Mouse (Mus musculus): ENCODE results near the gene Pik3cg.

Gene Pik3cg

DNA sequence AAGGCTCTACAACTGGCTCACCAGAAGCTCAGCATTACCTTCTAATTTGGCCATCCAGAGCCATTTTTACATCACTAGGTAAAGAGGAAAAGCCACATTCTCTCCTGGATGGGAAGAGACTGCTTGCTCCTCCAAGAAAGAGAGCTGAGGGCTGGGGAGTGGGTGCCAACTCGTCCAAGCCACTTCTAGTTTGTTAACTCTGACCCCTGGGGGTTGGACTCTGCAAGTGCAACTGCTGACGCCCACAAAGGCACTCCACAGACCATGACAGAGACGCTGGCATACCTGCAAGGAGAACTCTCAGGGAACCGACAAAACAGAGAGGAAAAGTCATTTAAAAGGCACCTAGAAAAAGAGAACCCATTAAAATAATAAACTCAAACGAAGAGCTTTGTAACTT lies 63.9 kb downstream of the Pik3cg start:
- peak; percentile 62 for DNase-seq (ENCODE audit: low read depth, low spot score)

GRCm38 (mm10) chr12:32143782-32144181 lies 64.7 kb downstream of the Pik3cg start:
- DNase-seq (ENCODE audit: low read depth, low spot score) = no peak

- DNase-seq (ENCODE audit: low read depth, low spot score) = no peak
Measured at GRCm38 (mm10) chr12:32143151-32143550, 65.3 kb downstream of the Pik3cg start.

GRCm38 (mm10) chr12:32141766-32142165 lies 66.7 kb downstream of the Pik3cg start:
- DNase-seq (ENCODE audit: low read depth, low spot score) = no peak

GRCm38 (mm10) chr12:32138831-32139230 lies 69.6 kb downstream of the Pik3cg start:
- no peak for DNase-seq (ENCODE audit: low read depth, low spot score)

DNA sequence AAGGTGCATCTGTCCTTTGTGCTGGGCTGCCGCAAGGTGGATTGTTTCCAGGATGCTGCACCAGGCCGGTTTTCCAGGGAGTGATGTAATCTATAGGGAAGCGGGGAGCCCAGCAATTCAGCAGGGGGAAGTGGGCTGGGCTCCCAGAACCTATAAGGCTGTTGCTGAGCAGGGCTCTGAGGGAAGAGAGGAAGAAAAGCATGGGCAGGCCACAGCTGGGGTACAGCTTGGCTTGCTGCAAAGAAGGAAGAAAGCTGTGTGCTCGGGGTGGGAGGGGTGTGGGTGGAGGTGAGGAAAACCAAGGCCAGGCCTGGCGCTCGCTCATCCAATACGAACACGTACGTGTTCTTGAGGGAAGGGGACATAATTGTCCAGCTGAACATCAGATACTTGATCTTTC lies 70.1 kb downstream of the Pik3cg start:
- DNase-seq (ENCODE audit: low read depth, low spot score) = no peak

- no peak for DNase-seq (ENCODE audit: low read depth, low spot score)
Measured at GRCm38 (mm10) chr12:32137542-32137941, 70.9 kb downstream of the Pik3cg start.

DNA sequence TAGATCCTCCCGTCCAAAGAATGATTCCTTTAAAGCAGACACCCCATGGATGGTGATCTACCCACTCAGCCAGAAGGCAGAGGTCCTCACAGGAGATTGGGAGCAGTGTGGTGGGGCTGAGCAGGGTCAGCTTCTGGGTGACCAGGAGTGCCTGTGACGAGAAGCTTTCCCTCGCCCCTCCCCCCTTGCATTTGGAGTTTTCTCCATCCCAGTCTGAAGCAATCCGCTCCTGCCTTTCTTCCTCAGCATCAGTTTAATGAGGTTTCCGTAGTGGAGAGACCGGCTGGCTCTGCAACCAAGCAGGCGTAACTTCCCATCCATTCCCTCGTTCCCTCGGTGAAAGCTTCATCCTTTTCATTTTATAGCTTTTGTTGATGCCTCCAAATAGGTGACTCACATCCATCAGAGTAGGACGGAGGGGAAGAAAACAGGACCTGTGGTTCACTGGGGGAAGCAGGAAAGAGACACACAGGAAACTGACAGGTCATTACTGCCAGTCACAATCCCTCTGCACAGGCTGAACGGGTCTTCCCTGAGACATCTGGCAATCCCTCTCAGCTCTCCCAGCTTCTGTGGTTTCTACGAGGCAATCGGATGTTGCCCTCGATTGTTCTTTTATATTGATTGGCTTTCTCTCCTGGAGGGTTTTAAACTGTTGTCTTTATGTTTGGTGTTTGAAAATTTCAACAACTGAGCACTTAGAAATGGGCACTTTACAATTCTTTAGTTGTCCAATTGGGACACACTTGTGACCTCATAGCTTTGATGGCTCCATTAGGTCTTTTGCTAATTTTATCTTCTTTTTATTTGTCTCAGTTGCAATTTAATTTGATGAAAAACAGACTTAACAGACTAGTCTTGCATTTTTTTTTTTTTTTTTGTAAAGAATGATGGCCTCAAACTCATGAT lies 80.6 kb downstream of the Pik3cg start:
- no peak for DNase-seq (ENCODE audit: low read depth, low spot score)

- DNase-seq (ENCODE audit: low read depth, low spot score) = no peak
Measured at GRCm38 (mm10) chr12:32127158-32127557, 81.3 kb downstream of the Pik3cg start.

DNA sequence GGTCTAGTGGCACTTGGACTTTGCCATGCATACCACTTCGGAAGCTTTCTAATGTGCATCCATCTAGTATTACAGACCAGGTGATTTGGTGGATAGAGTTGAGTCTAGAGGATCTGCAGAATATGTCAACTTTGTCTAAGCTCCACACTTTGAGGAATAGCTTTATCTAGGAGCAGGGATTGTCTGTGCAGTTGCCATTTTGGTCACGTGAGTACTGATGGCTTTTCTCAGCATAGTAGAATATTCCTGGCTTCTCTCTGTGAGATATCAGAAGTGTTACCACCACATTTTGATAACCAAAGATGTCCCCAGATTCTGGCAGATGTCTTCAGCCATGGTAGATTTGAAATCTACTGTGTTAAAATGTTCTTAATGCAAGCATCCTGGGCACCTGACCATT lies 84.0 kb downstream of the Pik3cg start:
- DNase-seq (ENCODE audit: low read depth, low spot score) = no peak

GRCm38 (mm10) chr12:32124030-32124429 lies 84.4 kb downstream of the Pik3cg start:
- no peak for DNase-seq (ENCODE audit: low read depth, low spot score)

- no peak for DNase-seq (ENCODE audit: low read depth, low spot score)
Measured at GRCm38 (mm10) chr12:32123559-32123958, 84.9 kb downstream of the Pik3cg start.

All from embryo, embryonic 11.5 days (tissue).